Mouse (Mus musculus): ENCODE measurements around the gene Nol9. TPM values are rescaled to one million over a fixed set of nuclear protein-coding genes. Genes with fewer than 3 reads are reported as not detected.

Gene Nol9
- total and polyA plus RNA-seq, 2 experiments from 2014 or later: 19.0 to 22.5 TPM

DNA sequence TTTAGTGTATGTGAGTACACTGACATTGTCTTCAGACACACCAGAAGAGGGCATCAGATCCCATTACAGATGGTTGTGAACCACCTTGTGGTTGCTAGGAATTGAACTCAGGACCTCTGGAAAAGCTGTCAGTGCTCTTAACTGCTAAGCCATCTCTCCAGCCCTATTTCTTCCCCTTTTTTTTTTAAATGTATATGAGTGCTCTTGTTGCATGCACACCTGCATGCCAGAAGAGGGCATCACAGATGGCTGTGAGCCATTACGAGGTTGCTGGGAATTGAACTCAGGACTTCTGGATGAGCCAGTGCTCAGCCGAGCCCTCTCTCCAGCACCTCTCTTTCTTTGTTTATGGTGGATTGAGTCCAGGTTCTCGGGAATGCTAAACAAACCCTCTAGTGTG, 70.4 kb downstream of the Nol9 start:
- peaks cover 10% of the 10 kb centered on the region; the same call in 1 of the 2 replicates for H3K4me1 ChIP-seq (ENCODE audit: insufficient read depth, low read length)
- DNase-seq (ENCODE audit: low spot score) (no peak), ATAC-seq (ENCODE audit: low FRiP score) (no peak)
- peaks cover 8% of the 10 kb centered on the region for H3K27me3 ChIP-seq (ENCODE audit: insufficient read depth, low read length)
- H3K27ac ChIP-seq (ENCODE audit: low read depth, low read length): no peak overlapping the region
- peak; percentile 41 for TF ChIP-seq CTCF (IDR thresholded peaks at IDR 0.05)
- H3K4me2 ChIP-seq (ENCODE audit: low read depth, low read length, poor library complexity, severe bottlenecking): no peak overlapping the region
- H3K4me3 ChIP-seq (ENCODE audit: low read depth, low read length): no peak overlapping the region
- peaks cover 10% of the 10 kb centered on the region for H3K36me3 ChIP-seq (ENCODE audit: insufficient read depth, low read length)
- no peak overlapping the region for H3K9ac ChIP-seq (replicated peaks; ENCODE audit: low read length, poor library complexity, severe bottlenecking)
- no peaks in the 10 kb centered on the region for H3K9me3 ChIP-seq (ENCODE audit: low read length)
- WGBS: 85% methylated on average over 3 of the region's 3 CpGs

DNA sequence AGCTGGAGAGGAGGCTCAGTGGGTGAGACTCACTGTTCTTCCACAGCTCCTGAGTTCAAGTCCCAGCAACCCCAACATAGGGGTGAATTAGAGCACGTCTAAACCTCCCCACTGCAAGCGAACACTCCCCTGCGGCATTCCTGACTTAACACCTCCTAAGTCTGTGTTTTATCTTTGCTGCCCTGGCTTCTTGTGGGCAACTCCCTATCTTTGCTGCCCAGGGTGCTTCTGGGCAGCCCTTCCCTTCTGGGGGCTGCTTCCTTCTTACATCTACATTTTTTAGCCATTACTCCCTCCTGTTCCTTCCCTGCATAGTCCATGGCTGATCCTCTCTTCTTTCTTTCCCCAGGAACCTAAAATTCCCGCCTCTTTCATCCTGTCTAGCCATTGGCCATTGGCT, 71.6 kb downstream of the Nol9 start:
- peaks cover 19% of the 10 kb centered on the region for H3K27me3 ChIP-seq (ENCODE audit: insufficient read depth, low read length)
- ATAC-seq (ENCODE audit: low FRiP score) (no peak), DNase-seq (ENCODE audit: low spot score) (no peak)
- H3K9ac ChIP-seq (replicated peaks; ENCODE audit: low read length, poor library complexity, severe bottlenecking): no peak overlapping the region
- no peak for TF ChIP-seq CTCF (IDR thresholded peaks at IDR 0.05)
- no peak overlapping the region for H3K4me2 ChIP-seq (ENCODE audit: low read depth, low read length, poor library complexity, severe bottlenecking)
- peaks cover 15% of the 10 kb centered on the region for H3K36me3 ChIP-seq (ENCODE audit: insufficient read depth, low read length)
- H3K9me3 ChIP-seq (ENCODE audit: low read length): no peaks in the 10 kb centered on the region
- peaks cover 10% of the 10 kb centered on the region; the same call in 1 of the 2 replicates for H3K4me1 ChIP-seq (ENCODE audit: insufficient read depth, low read length)
- 83% methylated on average over 4 of the region's 4 CpGs for WGBS
- no peak overlapping the region for H3K4me3 ChIP-seq (ENCODE audit: low read depth, low read length)
- no peak overlapping the region for H3K27ac ChIP-seq (ENCODE audit: low read depth, low read length)

Other genes starting within 250 kb of the Nol9 start
- gene Camta1, start 177.4 kb upstream of the Nol9 start, total RNA-seq (2014; rRNA removed): 153 and 177 TPM in 2 replicates
- 130 and 140 TPM in 2 replicates for gene Camta1, start 177.4 kb upstream of the Nol9 start, polyA plus RNA-seq (2015; fragmentation: Nextera tagmentation; extraction: Ambion mirVana)
- gene Dnajc11, start 105.6 kb upstream of the Nol9 start, total RNA-seq (2014; rRNA removed): 83.2 and 88.5 TPM in 2 replicates
- gene Dnajc11, start 105.6 kb upstream of the Nol9 start, polyA plus RNA-seq (2015; fragmentation: Nextera tagmentation; extraction: Ambion mirVana): 73.7 and 75.9 TPM in 2 replicates
- 13.8 and 21.1 TPM in 2 replicates for gene Thap3, start 50.3 kb upstream of the Nol9 start, total RNA-seq (2014; rRNA removed)
- 42.7 and 45.7 TPM in 2 replicates for gene Thap3, start 50.3 kb upstream of the Nol9 start, polyA plus RNA-seq (2015; fragmentation: Nextera tagmentation; extraction: Ambion mirVana)
- 17.2 and 18.3 TPM in 2 replicates for gene Phf13, start 43.1 kb upstream of the Nol9 start, total RNA-seq (2014; rRNA removed)
- 16.6 and 17.1 TPM in 2 replicates for gene Phf13, start 43.1 kb upstream of the Nol9 start, polyA plus RNA-seq (2015; fragmentation: Nextera tagmentation; extraction: Ambion mirVana)
- 9.0 and 13.2 TPM in 2 replicates for gene Klhl21, start 30.5 kb upstream of the Nol9 start, total RNA-seq (2014; rRNA removed)
- gene Klhl21, start 30.5 kb upstream of the Nol9 start, polyA plus RNA-seq (2015; fragmentation: Nextera tagmentation; extraction: Ambion mirVana): 3.5 and 4.1 TPM in 2 replicates
- gene Zbtb48, start 11.7 kb upstream of the Nol9 start, total RNA-seq (2014; rRNA removed): 7.8 and 8.9 TPM in 2 replicates
- gene Zbtb48, start 11.7 kb upstream of the Nol9 start, polyA plus RNA-seq (2015; fragmentation: Nextera tagmentation; extraction: Ambion mirVana): 17.0 and 20.6 TPM in 2 replicates
- gene Tas1r1, start 753 bp upstream of the Nol9 start, total RNA-seq (2014; rRNA removed): 0.11 and 1.5 TPM in 2 replicates
- 1.6 TPM in 2 replicates for gene Tas1r1, start 753 bp upstream of the Nol9 start, polyA plus RNA-seq (2015; fragmentation: Nextera tagmentation; extraction: Ambion mirVana)
- gene Plekhg5, start 33.2 kb downstream of the Nol9 start, total RNA-seq (2014; rRNA removed): 17.6 and 33.5 TPM in 2 replicates
- 13.0 and 15.1 TPM in 2 replicates for gene Plekhg5, start 33.2 kb downstream of the Nol9 start, polyA plus RNA-seq (2015; fragmentation: Nextera tagmentation; extraction: Ambion mirVana)
- gene Tnfrsf25, start 76.6 kb downstream of the Nol9 start, total RNA-seq (2014; rRNA removed): 0.99 and 2.0 TPM in 2 replicates
- gene Tnfrsf25, start 76.6 kb downstream of the Nol9 start, polyA plus RNA-seq (2015; fragmentation: Nextera tagmentation; extraction: Ambion mirVana): 0.38 and 0.49 TPM in 2 replicates
- gene Espn, start 113.0 kb downstream of the Nol9 start, total RNA-seq (2014; rRNA removed): 0.22 and 0.42 TPM in 2 replicates
- gene Espn, start 113.0 kb downstream of the Nol9 start, polyA plus RNA-seq (2015; fragmentation: Nextera tagmentation; extraction: Ambion mirVana): 0.22 and 0.53 TPM in 2 replicates
- gene Hes2, start 119.5 kb downstream of the Nol9 start, total RNA-seq (2014; rRNA removed): not detected in 2 replicates
- gene Hes2, start 119.5 kb downstream of the Nol9 start, polyA plus RNA-seq (2015; fragmentation: Nextera tagmentation; extraction: Ambion mirVana): not detected in 2 replicates
- 228 and 259 TPM in 2 replicates for gene Acot7, start 138.8 kb downstream of the Nol9 start, total RNA-seq (2014; rRNA removed)
- gene Acot7, start 138.8 kb downstream of the Nol9 start, polyA plus RNA-seq (2015; fragmentation: Nextera tagmentation; extraction: Ambion mirVana): 510 and 544 TPM in 2 replicates
- 138 and 149 TPM in 2 replicates for gene Gpr153, start 234.9 kb downstream of the Nol9 start, total RNA-seq (2014; rRNA removed)
- 20.1 and 21.2 TPM in 2 replicates for gene Gpr153, start 234.9 kb downstream of the Nol9 start, polyA plus RNA-seq (2015; fragmentation: Nextera tagmentation; extraction: Ambion mirVana)